In genomic region chr5:39260721-39261190, GRCm38 (mm10) we compare ENCODE assay signal across 27 mouse cellular contexts.
DNase-seq lines count a peak whose midpoint lies in the region; ATAC-seq and TF ChIP-seq lines count a peak whose summit lies in the region.
"Had no signal": no experiment of that assay in that cellular context is flagged by ENCODE, and none has a peak within 500 bp of the region (broad histone marks: within the 10 kb centered on the region; RNA-seq: fewer than 3 reads in every experiment).

No protein-coding gene starts in this region.

- no peak overlapping the region for H3K4me3 ChIP-seq in hindbrain, embryonic 13.5 days
- H3K4me3 ChIP-seq in hindbrain, embryonic 10.5 days: no peak overlapping the region
- H3K4me3 ChIP-seq in midbrain, postnatal 0 days (ENCODE audit: low read depth, low read length): no peak overlapping the region
- H3K4me3 ChIP-seq in midbrain, embryonic 15.5 days: no peak overlapping the region
- no peak overlapping the region for H3K4me3 ChIP-seq in hindbrain, embryonic 16.5 days (ENCODE audit: low read length)
- H3K4me3 ChIP-seq: erythroblast, embryonic 14.5 days; heart, embryonic 12.5 days; kidney, embryonic 15.5 days; left cerebral cortex, adult 2 months; limb, embryonic 12.5 days; lung, embryonic 15.5 days; midbrain, embryonic 10.5 days; neural tube, embryonic 12.5 days had no signal

- peak; percentile 43; the same call in 1 of the 2 replicates for ATAC-seq in hindbrain, embryonic 13.5 days (ENCODE audit: low FRiP score)
- no peak for ATAC-seq in midbrain, postnatal 0 days (ENCODE audit: low FRiP score)
- no peak for ATAC-seq in midbrain, embryonic 15.5 days (replicated peaks)
- peak; percentile 80; the same call in 1 of the 2 replicates for ATAC-seq in hindbrain, embryonic 16.5 days
- ATAC-seq: CD4-positive, CD25-positive, alpha-beta regulatory T cell, adult 4 months had no signal

- DNase-seq in hindbrain, embryonic 10.5 days (ENCODE audit: low spot score): no peak
- peak; percentile 56 for DNase-seq in midbrain, postnatal 0 days (ENCODE audit: low spot score)
- DNase-seq in gastrocnemius, postnatal 36 days: no peak
- DNase-seq in left cerebral cortex, adult 18-20 months (ENCODE audit: low spot score in 2 of 2): no peak
- DNase-seq: adrenal gland, postnatal 25 days; cerebellum, adult 18-20 months; cerebellum, postnatal 10 days; gastrocnemius, postnatal 25 days; heart, adult 18-20 months; heart, postnatal 4 days; kidney, adult 18-20 months; kidney, postnatal 25 days; retina, postnatal 1 day; right cerebral cortex, postnatal 14 days; thymus, postnatal 4 days had no signal

- no peaks in the 10 kb centered on the region for H3K36me3 ChIP-seq in hindbrain, embryonic 13.5 days
- no peaks in the 10 kb centered on the region for H3K36me3 ChIP-seq in hindbrain, embryonic 10.5 days
- H3K36me3 ChIP-seq in midbrain, postnatal 0 days (ENCODE audit: insufficient read depth, low read length): no peaks in the 10 kb centered on the region
- no peaks in the 10 kb centered on the region for H3K36me3 ChIP-seq in midbrain, embryonic 15.5 days (replicated peaks)
- no peaks in the 10 kb centered on the region for H3K36me3 ChIP-seq in hindbrain, embryonic 16.5 days (ENCODE audit: control insufficient read depth, insufficient read depth, low read length)
- H3K36me3 ChIP-seq: heart, embryonic 12.5 days; kidney, embryonic 15.5 days; limb, embryonic 12.5 days; lung, embryonic 15.5 days; midbrain, embryonic 10.5 days; neural tube, embryonic 12.5 days had no signal

- no peak for TF ChIP-seq CTCF in midbrain, postnatal 0 days (IDR thresholded peaks at IDR 0.05)

- H3K4me1 ChIP-seq in hindbrain, embryonic 13.5 days (replicated peaks): no peaks in the 10 kb centered on the region
- no peaks in the 10 kb centered on the region for H3K4me1 ChIP-seq in hindbrain, embryonic 10.5 days (replicated peaks)
- H3K4me1 ChIP-seq in midbrain, postnatal 0 days (ENCODE audit: insufficient read depth, low read length): no peaks in the 10 kb centered on the region
- no peaks in the 10 kb centered on the region for H3K4me1 ChIP-seq in midbrain, embryonic 15.5 days
- no peaks in the 10 kb centered on the region for H3K4me1 ChIP-seq in hindbrain, embryonic 16.5 days (ENCODE audit: control insufficient read depth, insufficient read depth, low read depth, low read length)
- H3K4me1 ChIP-seq: heart, embryonic 12.5 days; kidney, embryonic 15.5 days; limb, embryonic 12.5 days; lung, embryonic 15.5 days; midbrain, embryonic 10.5 days; neural tube, embryonic 12.5 days had no signal

- no peaks in the 10 kb centered on the region for H3K9me3 ChIP-seq in hindbrain, embryonic 13.5 days
- no peaks in the 10 kb centered on the region for H3K9me3 ChIP-seq in hindbrain, embryonic 10.5 days
- no peaks in the 10 kb centered on the region for H3K9me3 ChIP-seq in midbrain, postnatal 0 days (ENCODE audit: low read length)
- H3K9me3 ChIP-seq in midbrain, embryonic 15.5 days: no peaks in the 10 kb centered on the region
- H3K9me3 ChIP-seq in hindbrain, embryonic 16.5 days (ENCODE audit: control insufficient read depth, low read length): no peaks in the 10 kb centered on the region
- H3K9me3 ChIP-seq: heart, embryonic 12.5 days; kidney, embryonic 15.5 days; limb, embryonic 12.5 days; lung, embryonic 15.5 days; midbrain, embryonic 10.5 days; neural tube, embryonic 12.5 days had no signal

- H3K9ac ChIP-seq in hindbrain, embryonic 13.5 days: no peak overlapping the region
- H3K9ac ChIP-seq in midbrain, postnatal 0 days (replicated peaks; ENCODE audit: low read length, poor library complexity, severe bottlenecking): no peak overlapping the region
- no peak overlapping the region for H3K9ac ChIP-seq in midbrain, embryonic 15.5 days
- H3K9ac ChIP-seq in hindbrain, embryonic 16.5 days (ENCODE audit: low read depth, low read length): no peak overlapping the region
- H3K9ac ChIP-seq: heart, embryonic 12.5 days; kidney, embryonic 15.5 days; limb, embryonic 12.5 days; lung, embryonic 15.5 days; neural tube, embryonic 12.5 days had no signal

- WGBS in hindbrain, embryonic 13.5 days: 45% methylated on average over 1 of the region's 1 CpGs
- 83% methylated on average over 1 of the region's 1 CpGs for WGBS in hindbrain, embryonic 10.5 days
- 63% methylated on average over 1 of the region's 1 CpGs for WGBS in midbrain, postnatal 0 days
- 50% methylated on average over 1 of the region's 1 CpGs for WGBS in midbrain, embryonic 15.5 days
- WGBS in hindbrain, embryonic 16.5 days: 41% methylated on average over 1 of the region's 1 CpGs

- intact Hi-C loops in gastrocnemius, postnatal 36 days (cut with DNase I): no loop called here

- no peaks in the 10 kb centered on the region for H3K27me3 ChIP-seq in hindbrain, embryonic 13.5 days
- no peaks in the 10 kb centered on the region for H3K27me3 ChIP-seq in hindbrain, embryonic 10.5 days (ENCODE audit: insufficient read depth, poor library complexity, severe bottlenecking)
- H3K27me3 ChIP-seq in midbrain, postnatal 0 days (ENCODE audit: insufficient read depth, low read length): no peaks in the 10 kb centered on the region
- H3K27me3 ChIP-seq in midbrain, embryonic 15.5 days (replicated peaks): no peaks in the 10 kb centered on the region
- no peaks in the 10 kb centered on the region for H3K27me3 ChIP-seq in hindbrain, embryonic 16.5 days (replicated peaks; ENCODE audit: control insufficient read depth, insufficient read depth, low read length)
- H3K27me3 ChIP-seq: heart, embryonic 12.5 days; kidney, embryonic 15.5 days; limb, embryonic 12.5 days; lung, embryonic 15.5 days; neural tube, embryonic 12.5 days had no signal

- no peak overlapping the region for H3K27ac ChIP-seq in hindbrain, embryonic 13.5 days
- no peak overlapping the region for H3K27ac ChIP-seq in hindbrain, embryonic 10.5 days
- no peak overlapping the region for H3K27ac ChIP-seq in midbrain, postnatal 0 days (ENCODE audit: low read depth, low read length)
- no peak overlapping the region for H3K27ac ChIP-seq in midbrain, embryonic 15.5 days
- no peak overlapping the region for H3K27ac ChIP-seq in hindbrain, embryonic 16.5 days (ENCODE audit: low read depth, low read length)
- H3K27ac ChIP-seq: kidney, embryonic 15.5 days; left cerebral cortex, adult 2 months; limb, embryonic 12.5 days; lung, embryonic 15.5 days; midbrain, embryonic 10.5 days; neural tube, embryonic 12.5 days had no signal

- H3K4me2 ChIP-seq in hindbrain, embryonic 13.5 days: no peak overlapping the region
- H3K4me2 ChIP-seq in midbrain, postnatal 0 days (ENCODE audit: low read depth, low read length, poor library complexity, severe bottlenecking): no peak overlapping the region
- H3K4me2 ChIP-seq in midbrain, embryonic 15.5 days: no peak overlapping the region
- no peak overlapping the region for H3K4me2 ChIP-seq in hindbrain, embryonic 16.5 days (ENCODE audit: low read length)
- H3K4me2 ChIP-seq: heart, embryonic 12.5 days; kidney, embryonic 15.5 days; limb, embryonic 12.5 days; lung, embryonic 15.5 days; neural tube, embryonic 12.5 days had no signal

Comparison
In these comparisons a context has a peak if more than half of its experiments do, and no peak if none do; other contexts are left out.
1. ATAC-seq: peak in hindbrain, embryonic 13.5 days (single experiment) and hindbrain, embryonic 16.5 days (single experiment); none in midbrain, postnatal 0 days (single experiment) and midbrain, embryonic 15.5 days (single experiment).